7 mouse cellular contexts compared by ENCODE assay signal in the genomic region with DNA sequence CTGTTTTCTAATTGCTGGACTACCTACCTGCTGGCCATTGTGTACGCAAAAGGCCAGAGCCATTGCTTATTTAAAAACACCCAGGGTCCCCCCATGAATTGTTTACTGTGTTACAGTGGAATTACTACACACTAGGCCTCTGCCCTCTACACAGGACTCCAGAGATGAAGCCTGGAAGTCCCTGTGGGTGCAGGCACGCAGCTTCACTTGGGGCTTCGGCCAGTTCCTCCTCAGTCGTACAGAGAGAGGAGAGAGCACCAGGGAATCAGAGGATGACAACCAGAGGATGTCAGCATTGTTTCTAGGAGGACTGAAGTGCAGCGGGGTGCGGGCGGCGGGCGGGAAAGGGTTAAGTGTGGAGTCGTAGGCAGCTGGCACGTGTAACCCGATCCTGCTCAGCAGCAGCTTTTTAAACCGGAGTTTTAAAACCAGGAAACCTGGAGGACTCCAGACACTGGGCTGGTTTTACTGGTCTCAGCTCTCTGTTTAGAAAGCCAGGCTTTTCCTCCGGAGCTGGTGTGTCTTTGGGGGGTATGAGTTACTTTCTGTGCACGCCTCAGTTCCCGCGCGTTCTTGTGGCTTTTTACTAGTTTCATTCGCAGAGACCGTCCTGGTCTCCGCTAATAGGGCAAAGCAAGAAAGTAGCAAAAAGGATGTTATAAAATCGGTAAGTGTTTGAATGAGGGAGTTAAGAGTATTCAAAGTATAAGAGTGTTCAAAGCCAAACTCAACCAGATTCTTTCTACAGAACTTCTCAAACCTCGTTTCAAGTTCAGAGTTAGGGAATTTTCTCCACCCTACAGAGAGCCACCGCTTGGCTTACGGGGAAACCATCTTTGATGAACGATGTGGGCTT. TPM values are rescaled to one million over a fixed set of nuclear protein-coding genes. Genes with fewer than 3 reads are reported as not detected.
DNase-seq lines count a peak whose midpoint lies in the region; ATAC-seq lines count a peak whose summit lies in the region.

No protein-coding gene starts in this region.

- peak overlapping the region; percentile 88 for H3K27ac ChIP-seq in kidney, embryonic 14.5 days (ENCODE audit: low read depth, low read length)

- DNase-seq in 416B (ENCODE audit: low read depth): peak; percentile 16
- DNase-seq in Muller cell, postnatal 12 days (ENCODE audit: inconsistent ontology term): peak; percentile 37
- peak; percentile 91 for DNase-seq in forelimb bud, embryonic 11.5 days (ENCODE audit: low read depth, low spot score)
- peak; percentile 59 to 63 for DNase-seq in lung, postnatal 4 days
- peak; percentile 65 for DNase-seq in testis, postnatal 10 days (ENCODE audit: low spot score)
- no peak for DNase-seq in layer of hippocampus, postnatal 36 days

- H3K36me3 ChIP-seq in kidney, embryonic 14.5 days (ENCODE audit: control insufficient read depth, insufficient read depth, low read length): no peaks in the 10 kb centered on the region

- peak overlapping the region; percentile 54; the same call in 1 of the 2 replicates for H3K9ac ChIP-seq in kidney, embryonic 14.5 days (ENCODE audit: low read depth, low read length)

- peak overlapping the region; percentile 32 for H3K4me3 ChIP-seq in kidney, embryonic 14.5 days (ENCODE audit: low read length)

- H3K9me3 ChIP-seq in kidney, embryonic 14.5 days (ENCODE audit: control insufficient read depth, low read length): no peaks in the 10 kb centered on the region

- no peaks in the 10 kb centered on the region for H3K27me3 ChIP-seq in kidney, embryonic 14.5 days (ENCODE audit: control insufficient read depth, insufficient read depth, low read length)

- H3K4me2 ChIP-seq in kidney, embryonic 14.5 days (replicated peaks; ENCODE audit: low read depth, low read length): peak overlapping the region; percentile 50

- peak; percentile 95 for ATAC-seq in kidney, embryonic 14.5 days (ENCODE audit: low FRiP score, low TSS enrichment)

- 3% methylated on average over 26 of the region's 26 CpGs for WGBS in kidney, embryonic 14.5 days

- H3K4me1 ChIP-seq in kidney, embryonic 14.5 days (ENCODE audit: control insufficient read depth, insufficient read depth, low read length): peaks cover 17% of the 10 kb centered on the region

RNA-seq across cellular contexts. Expression of a gene that starts 11.4 kb away (rescaled TPM):
- polyA plus RNA-seq in kidney, embryonic 14.5 days (2014; fragmentation: Nextera tagmentation; extraction: Ambion mirVana): 35.2 and 54.7 TPM in 2 replicates
- 1 to 10 TPM; 6.4 to 7.5 TPM for total RNA-seq in layer of hippocampus, postnatal 36 days (2021)

Comparison
In these comparisons a context has a peak if more than half of its experiments do, and no peak if none do; other contexts are left out.
1. DNase-seq: peak in 416B (single experiment), Muller cell, postnatal 12 days (single experiment), forelimb bud, embryonic 11.5 days (single experiment), lung, postnatal 4 days (2 of 2) and testis, postnatal 10 days (single experiment); none in layer of hippocampus, postnatal 36 days (0 of 2).